8 mouse cellular contexts compared by ENCODE assay signal in the genomic region with DNA sequence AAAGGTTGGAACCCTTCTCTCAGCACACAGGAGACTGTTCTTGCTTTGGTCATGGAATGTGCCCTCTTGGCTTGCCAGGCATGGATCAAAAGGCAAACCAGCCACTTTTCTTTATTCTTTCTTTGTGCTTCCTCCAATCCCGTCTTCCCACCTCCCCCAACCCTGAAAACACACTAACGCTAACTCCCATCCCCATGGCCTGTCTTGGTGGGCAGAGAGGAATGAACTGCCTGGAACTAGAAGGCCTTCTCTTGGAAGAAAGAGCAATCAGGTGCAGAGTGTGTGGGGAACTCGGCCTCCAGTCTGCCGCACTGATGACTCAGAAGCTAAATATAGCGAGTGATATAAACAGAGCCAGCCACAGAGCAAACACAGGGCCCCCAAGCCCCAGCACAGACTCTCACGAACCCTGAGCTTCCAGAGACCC. TPM values are rescaled to one million over a fixed set of nuclear protein-coding genes. Genes with fewer than 3 reads are reported as not detected.
DNase-seq lines count a peak whose midpoint lies in the region; ATAC-seq and TF ChIP-seq lines count a peak whose summit lies in the region.

No protein-coding gene starts in this region.

- H3K4me2 ChIP-seq in limb, embryonic 14.5 days (replicated peaks; ENCODE audit: low read depth, low read length, severe bottlenecking): peak overlapping the region; percentile 15; the same call in 1 of the 2 replicates
- peak overlapping the region; percentile 30 for H3K4me2 ChIP-seq in myocyte (ENCODE audit: low read depth)

- peak; percentile 27; the same call in 1 of the 2 replicates for ATAC-seq in limb, embryonic 14.5 days (ENCODE audit: low FRiP score, low read depth)
- ATAC-seq in megakaryocyte-erythroid progenitor cell, adult 5-6 weeks (replicated peaks; ENCODE audit: low FRiP score, low TSS enrichment, poor library complexity, severe bottlenecking): no peak

- no peaks in the 10 kb centered on the region for H3K9me3 ChIP-seq in limb, embryonic 14.5 days (ENCODE audit: control insufficient read depth, low read length)

- no peak overlapping the region for H3K4me3 ChIP-seq in limb, embryonic 14.5 days (replicated peaks; ENCODE audit: low read length)
- no peak overlapping the region for H3K4me3 ChIP-seq in myocyte

- H3K27ac ChIP-seq in limb, embryonic 14.5 days (replicated peaks; ENCODE audit: low read depth, low read length): peak overlapping the region; percentile 59

- H3K27me3 ChIP-seq in limb, embryonic 14.5 days (ENCODE audit: control insufficient read depth, insufficient read depth, low read length): no peaks in the 10 kb centered on the region
- no peaks in the 10 kb centered on the region for H3K27me3 ChIP-seq in myocyte (ENCODE audit: control insufficient read depth, insufficient read depth, insufficient read length)

- H3K9ac ChIP-seq in limb, embryonic 14.5 days (ENCODE audit: low read depth, low read length, severe bottlenecking): 0 out of 2 replicates have a peak overlapping the region, but pooled peaks have one; percentile 8

- H3K36me3 ChIP-seq in limb, embryonic 14.5 days (ENCODE audit: control insufficient read depth, insufficient read depth, low read length): peaks cover 13% of the 10 kb centered on the region
- H3K36me3 ChIP-seq in myocyte (ENCODE audit: control insufficient read depth, insufficient read depth): no peaks in the 10 kb centered on the region

- WGBS in limb, embryonic 14.5 days: 27% methylated on average over 6 of the region's 6 CpGs

- DNase-seq in layer of hippocampus, adult 9-11 months: peak; percentile 80
- no peak for DNase-seq in layer of hippocampus, postnatal 14 days (ENCODE audit: low spot score in 2 of 2)
- DNase-seq in cerebellum, postnatal 10 days: peak; percentile 42 to 55
- DNase-seq in heart, postnatal 10 days: peak; percentile 75 to 82
- peak; percentile 80 for DNase-seq in limb, embryonic 14.5 days (ENCODE audit: low spot score)
- no peak for DNase-seq in right cerebral cortex, postnatal 4 days

- no peaks in the 10 kb centered on the region for H3K79me2 ChIP-seq in myocyte (ENCODE audit: control insufficient read depth, insufficient read depth)

- H3ac ChIP-seq in myocyte (ENCODE audit: control insufficient read depth, insufficient read length): no peak overlapping the region

- intact Hi-C loops in heart, postnatal 10 days (cut with DNase I): no loop called here

- no peak for TF ChIP-seq POLR2A in limb, embryonic 14.5 days (IDR thresholded peaks at IDR 0.05; ENCODE audit: borderline replicate concordance, extremely low read depth, insufficient read depth, insufficient read length)
- no peak for TF ChIP-seq POLR2A in myocyte (IDR thresholded peaks at IDR 0.05; ENCODE audit: insufficient read length, low read depth)

- H3K4me1 ChIP-seq in limb, embryonic 14.5 days (ENCODE audit: control insufficient read depth, insufficient read depth, low read length): peaks cover 56% of the 10 kb centered on the region

TF ChIP-seq in myocyte, 11 proteins besides CTCF, POLR2A, EP300 and RAD21:
- TF ChIP-seq MYOD1 (IDR thresholded peaks at IDR 0.05; ENCODE audit: control insufficient read depth in 1 of 3, insufficient read length in 2 of 3, low read depth in 2 of 3): peak in 1 of 3 experiments; percentile 39
- no peak for TF ChIP-seq E2F4 (IDR thresholded peaks at IDR 0.05; ENCODE audit: insufficient read depth)
- TF ChIP-seq SRF (IDR thresholded peaks at IDR 0.05; ENCODE audit: control insufficient read depth, insufficient read length, low read depth): no peak

RNA-seq across cellular contexts. Expression of a gene that starts 8.8 kb away (rescaled TPM):
- 1 to 10 TPM; 5.2 to 6.7 TPM for total RNA-seq in layer of hippocampus, postnatal 14 days (2021)
- 10 to 100 TPM; 12.3 to 17.1 TPM for total RNA-seq in heart, postnatal 10 days (2021)
- polyA plus RNA-seq in limb, embryonic 14.5 days (2012; rRNA removed): 28.4 and 29.2 TPM in 2 replicates
- 5.1 and 6.2 TPM in 2 replicates for polyA plus RNA-seq in limb, embryonic 14.5 days (2014; fragmentation: Nextera tagmentation; extraction: Ambion mirVana)
- 4.8 TPM for polyA plus RNA-seq in myocyte (2012; fragmentation: generic; extraction: Trizol)
- total RNA-seq in megakaryocyte-erythroid progenitor cell, adult 5-6 weeks (2014; fragmentation: Nextera tagmentation): 1.2 TPM in 1 of 2 replicates, not detected in the other
- 1.3 and 2.1 TPM in 2 replicates for total RNA-seq in megakaryocyte-erythroid progenitor cell, adult 5-6 weeks (2017)

RNA-seq across cellular contexts. Expression of a gene that starts 57.3 kb away (rescaled TPM):
- 1 to 10 TPM; 2.7 to 2.9 TPM for total RNA-seq in layer of hippocampus, postnatal 14 days (2021)
- 10 to 100 TPM; 15.4 to 15.9 TPM for total RNA-seq in heart, postnatal 10 days (2021)
- 48.5 and 53.5 TPM in 2 replicates for polyA plus RNA-seq in limb, embryonic 14.5 days (2012; rRNA removed)
- 64.4 and 70.4 TPM in 2 replicates for polyA plus RNA-seq in limb, embryonic 14.5 days (2014; fragmentation: Nextera tagmentation; extraction: Ambion mirVana)
- polyA plus RNA-seq in myocyte (2012; fragmentation: generic; extraction: Trizol): 25.6 TPM
- total RNA-seq in megakaryocyte-erythroid progenitor cell, adult 5-6 weeks (2014; fragmentation: Nextera tagmentation): 51.3 and 64.1 TPM in 2 replicates
- total RNA-seq in megakaryocyte-erythroid progenitor cell, adult 5-6 weeks (2017): 89.9 and 103 TPM in 2 replicates

Comparison
In these comparisons a context has a peak if more than half of its experiments do, and no peak if none do; other contexts are left out.
1. DNase-seq: peak in layer of hippocampus, adult 9-11 months (single experiment), cerebellum, postnatal 10 days (2 of 2), heart, postnatal 10 days (2 of 2) and limb, embryonic 14.5 days (single experiment); none in layer of hippocampus, postnatal 14 days (0 of 2) and right cerebral cortex, postnatal 4 days (single experiment).
2. RNA of a gene that starts 57.3 kb away (total RNA-seq): 51.3 to 103 TPM in megakaryocyte-erythroid progenitor cell, adult 5-6 weeks and 15.4 to 15.9 TPM in heart, postnatal 10 days; 2.7 to 2.9 TPM in layer of hippocampus, postnatal 14 days; every median in the first group is over 4 times any median in the second.